Mouse (Mus musculus): ENCODE data around the gene Pde3b. TPM values are rescaled to one million over a fixed set of nuclear protein-coding genes. Genes with fewer than 3 reads are reported as not detected.
"Not testable (repeated sequence)": the region's sequence is repeated elsewhere in the genome, so short reads cannot be mapped to it uniquely, and the experiment has no call there.

Pde3b gene
- 10 to 100 TPM; 11.1 to 11.6 TPM for total RNA-seq (2021)

DNA sequence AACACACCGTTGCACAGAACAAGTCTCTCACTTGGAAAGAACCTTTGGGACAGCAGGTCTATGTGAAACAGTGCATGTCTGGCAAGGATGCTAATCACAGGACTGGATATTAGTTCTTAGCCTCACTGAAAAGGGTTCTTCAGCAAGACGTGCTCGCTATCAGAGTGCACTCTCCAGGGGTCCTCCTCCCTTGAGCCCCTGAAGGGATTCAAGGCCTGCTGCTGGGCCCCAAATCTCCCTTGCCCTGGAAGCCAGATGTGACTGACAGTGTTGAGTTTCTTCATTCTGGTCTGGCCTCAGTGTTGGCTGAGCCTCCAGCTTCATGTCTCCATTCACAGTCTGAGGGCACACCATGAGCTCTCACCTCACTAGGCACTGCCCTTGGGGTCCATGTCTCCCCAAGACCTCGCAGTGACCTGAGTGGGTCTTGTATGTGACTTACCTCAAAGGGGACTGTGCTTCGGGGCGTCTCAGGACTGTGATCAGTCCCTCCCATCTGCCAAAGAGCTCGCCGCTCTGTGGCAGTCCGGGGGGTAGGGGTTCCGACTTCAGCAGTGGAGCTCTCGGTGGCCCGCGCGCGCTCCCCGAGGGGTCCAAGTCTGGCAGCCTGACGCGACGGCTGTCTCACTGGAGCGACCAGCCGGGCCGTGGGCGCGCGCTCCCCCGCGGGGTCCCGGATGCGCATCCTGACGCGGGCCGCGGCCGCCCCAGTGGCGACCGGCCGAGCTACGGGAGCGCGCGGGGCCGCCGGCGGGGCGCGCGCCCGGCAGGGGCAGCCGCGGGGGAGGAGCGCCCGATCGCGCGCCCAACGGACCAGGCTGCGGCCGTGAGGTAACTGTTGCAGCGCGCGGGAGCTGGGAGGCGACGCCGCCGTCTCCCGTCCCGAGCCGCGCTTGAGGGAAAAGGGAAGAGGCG is at the start of gene Pde3b:
Pde3b (plus strand) TSS at position 861 of the 915 bp plus-strand sequence.
- intact Hi-C loops (cut with DNase I): loop anchor here (5.0 to 10.0 kb wide), 3 partner anchors 78 to 137 kb away; partner anchors contain the start of gene Psma1

DNA sequence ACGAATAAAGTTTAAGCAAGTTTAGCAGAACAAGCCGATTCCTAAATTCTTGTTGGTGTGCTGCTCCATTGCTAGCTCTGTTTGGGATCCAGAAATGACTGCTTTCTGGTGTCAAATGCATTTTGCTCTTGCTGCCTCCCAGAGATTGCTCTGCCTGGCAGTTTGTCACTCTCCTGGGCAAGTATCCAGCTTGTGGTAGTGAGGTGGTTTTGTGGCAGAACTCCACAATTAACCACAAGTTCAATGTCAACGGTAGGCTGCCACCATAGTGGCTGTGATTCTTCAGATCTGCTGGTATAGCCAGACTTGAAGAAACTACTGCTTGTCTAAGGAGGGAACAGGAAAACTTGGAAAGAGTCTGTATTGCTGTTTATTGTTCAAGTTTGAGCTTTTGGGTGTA is 13.0 kb upstream of the Pde3b start:
- DNase-seq (ENCODE audit: extremely low spot score in 1 of 2, low spot score in 2 of 2): no peak
- intact Hi-C loops (cut with DNase I): no loop called here

More for the DNA sequence above, at the start of gene Pde3b:
- DNase-seq (ENCODE audit: extremely low spot score in 1 of 2, low spot score in 2 of 2): peak; percentile 34 to 89

DNA sequence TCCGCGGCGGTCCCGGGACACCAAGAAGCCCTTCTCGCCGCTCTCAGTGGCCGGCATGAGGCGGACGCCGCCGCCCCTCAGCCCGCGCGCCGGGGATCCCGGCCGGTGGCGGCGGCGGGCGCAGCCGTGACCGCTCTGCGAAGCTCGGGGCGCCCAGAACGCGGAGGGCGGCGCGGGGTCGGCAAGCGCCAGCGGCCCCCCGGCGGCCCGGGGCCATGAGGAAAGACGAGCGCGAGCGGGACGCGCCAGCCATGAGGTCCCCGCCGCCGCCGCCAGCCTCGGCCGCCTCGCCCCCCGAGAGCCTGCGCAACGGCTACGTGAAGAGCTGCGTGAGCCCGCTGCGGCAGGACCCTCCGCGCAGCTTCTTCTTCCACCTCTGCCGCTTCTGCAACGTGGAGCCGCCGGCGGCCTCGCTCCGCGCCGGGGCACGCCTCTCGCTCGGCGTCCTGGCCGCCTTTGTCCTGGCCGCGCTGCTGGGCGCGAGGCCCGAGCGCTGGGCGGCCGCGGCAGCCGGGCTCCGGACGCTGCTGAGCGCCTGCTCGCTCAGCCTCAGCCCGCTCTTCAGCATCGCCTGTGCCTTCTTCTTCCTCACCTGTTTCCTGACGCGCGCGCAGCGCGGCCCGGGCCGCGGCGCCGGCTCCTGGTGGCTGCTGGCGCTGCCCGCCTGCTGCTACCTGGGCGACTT is 397 bp downstream of the Pde3b start:
- peak; percentile 27 to 61 for DNase-seq (ENCODE audit: extremely low spot score in 1 of 2, low spot score in 2 of 2)
- intact Hi-C loops (cut with DNase I): loop anchor here (5.0 to 10.0 kb wide), 3 partner anchors 77 to 138 kb away; partner anchors contain the start of gene Psma1

- intact Hi-C loops (cut with DNase I): loop anchor here (5.0 to 10.0 kb wide), 3 partner anchors 76 to 139 kb away; partner anchors contain the start of gene Psma1
Measured at GRCm38 (mm10) chr7:114416021-114416845, 1.2 kb downstream of the Pde3b start.

DNA sequence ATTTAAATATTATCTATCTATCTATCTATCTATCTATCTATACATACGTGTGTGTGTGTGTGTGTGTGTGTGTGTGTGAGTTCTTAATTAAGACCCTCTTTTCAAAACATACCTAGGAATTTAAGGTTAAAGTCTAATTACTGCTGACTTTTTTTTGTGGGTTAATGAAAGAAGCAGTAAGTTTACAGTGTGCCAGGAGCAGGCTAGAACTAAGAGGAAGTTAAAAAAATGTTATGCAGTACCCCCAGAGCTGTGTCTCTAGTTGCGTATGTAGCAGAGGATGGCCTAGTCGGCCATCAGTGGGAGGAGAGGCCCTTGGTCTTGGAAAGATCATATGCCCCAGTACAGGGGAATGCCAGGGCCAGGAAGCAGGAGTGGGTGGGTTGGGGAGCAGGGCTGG is 4.2 kb downstream of the Pde3b start:
- not testable (repeated sequence) for DNase-seq (ENCODE audit: extremely low spot score in 1 of 2, low spot score in 2 of 2)
- intact Hi-C loops (cut with DNase I): loop anchor here (5.0 to 10.0 kb wide), 3 partner anchors 73 to 142 kb away; partner anchors contain the start of gene Psma1

More at GRCm38 (mm10) chr7:114416021-114416845, 1.2 kb downstream of the Pde3b start:
- DNase-seq (ENCODE audit: extremely low spot score in 1 of 2, low spot score in 2 of 2): peak; percentile 10 to 59

DNA sequence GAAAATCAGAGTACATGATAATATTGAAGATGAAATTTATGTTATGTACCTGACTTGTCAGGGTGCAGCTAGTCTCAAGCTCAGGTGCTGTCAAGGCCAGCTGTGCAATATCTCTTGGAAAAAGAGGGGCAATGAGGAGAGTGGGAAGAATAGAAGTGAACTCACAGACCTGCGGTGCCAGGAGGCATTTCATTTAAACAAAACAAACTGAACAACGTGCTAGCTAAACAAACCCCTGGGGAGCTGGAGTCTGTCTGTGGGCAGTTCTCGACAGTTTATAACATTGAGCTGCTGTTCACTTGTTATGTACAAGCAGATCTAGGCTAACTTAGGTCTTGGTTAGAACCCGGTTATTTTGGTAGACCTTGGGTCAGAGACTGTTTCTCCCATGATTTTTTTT is 5.8 kb downstream of the Pde3b start:
- intact Hi-C loops (cut with DNase I): no loop called here
- DNase-seq (ENCODE audit: extremely low spot score in 1 of 2, low spot score in 2 of 2): no peak

GRCm38 (mm10) chr7:114422224-114422623 is 7.1 kb downstream of the Pde3b start:
- intact Hi-C loops (cut with DNase I): no loop called here
- DNase-seq (ENCODE audit: extremely low spot score in 1 of 2, low spot score in 2 of 2): no peak

DNA sequence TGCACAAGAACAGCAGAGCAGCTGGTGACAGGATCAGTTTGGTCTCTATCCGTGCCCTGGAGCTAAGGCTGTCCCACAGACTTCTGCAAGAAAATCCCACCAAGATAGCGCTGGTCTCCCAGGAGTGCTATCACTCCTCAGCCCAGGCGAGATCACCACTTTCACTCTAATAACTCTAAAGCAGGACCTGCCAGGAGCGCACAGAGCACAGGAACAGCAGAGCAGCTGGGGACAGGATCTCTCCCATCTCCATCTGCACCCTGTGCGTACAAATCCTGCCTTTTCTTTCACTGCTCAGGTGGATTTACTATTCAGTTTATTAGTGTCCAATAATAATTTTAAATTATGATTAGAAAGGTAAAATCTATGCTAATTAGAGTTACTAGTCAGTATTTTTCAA is 14.7 kb downstream of the Pde3b start:
- intact Hi-C loops (cut with DNase I): no loop called here
- DNase-seq (ENCODE audit: extremely low spot score in 1 of 2, low spot score in 2 of 2): no peak

DNA sequence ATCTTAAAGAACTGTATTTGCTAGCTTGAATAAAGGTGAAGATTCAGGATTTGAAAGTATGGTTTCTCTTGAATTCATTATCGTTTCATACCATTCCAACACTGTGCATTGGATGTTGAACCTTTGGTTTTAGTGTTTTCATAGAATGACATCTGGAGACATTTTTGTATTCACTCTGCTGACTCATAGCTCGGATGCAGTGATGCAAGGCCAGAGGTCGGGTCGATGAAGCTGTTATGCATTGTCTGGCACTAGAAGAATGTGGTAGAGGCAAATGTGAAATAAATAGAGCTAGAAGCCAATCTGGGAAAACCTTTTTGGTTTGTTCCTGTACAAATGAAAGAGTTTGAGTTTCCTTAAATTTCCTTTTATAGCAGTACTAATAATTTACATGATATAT is 16.9 kb downstream of the Pde3b start:
- intact Hi-C loops (cut with DNase I): no loop called here
- no peak for DNase-seq (ENCODE audit: extremely low spot score in 1 of 2, low spot score in 2 of 2)

GRCm38 (mm10) chr7:114439726-114440125 is 24.6 kb downstream of the Pde3b start:
- DNase-seq (ENCODE audit: extremely low spot score in 1 of 2, low spot score in 2 of 2): no peak
- intact Hi-C loops (cut with DNase I): no loop called here

GRCm38 (mm10) chr7:114440494-114440893 is 25.4 kb downstream of the Pde3b start:
- intact Hi-C loops (cut with DNase I): no loop called here

DNA sequence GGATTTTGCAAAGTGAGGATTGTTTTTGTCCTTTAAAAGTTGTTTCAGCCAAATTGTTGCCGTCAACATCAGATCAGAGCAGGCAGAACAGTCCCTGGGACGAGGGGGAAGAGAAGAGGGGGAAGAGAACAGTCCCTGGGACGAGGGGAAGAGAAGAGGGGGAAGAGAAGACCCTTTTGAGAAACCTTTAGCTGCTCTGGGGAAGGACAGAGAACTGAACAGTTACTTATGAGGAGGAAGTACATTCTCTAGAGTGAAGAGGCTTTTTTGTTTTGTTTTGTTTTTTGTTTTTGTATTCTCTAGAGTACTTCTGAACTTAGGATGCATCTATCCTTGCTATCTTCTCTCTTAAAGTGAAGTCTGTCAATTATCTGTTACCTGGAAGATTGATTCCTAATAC is 37.8 kb downstream of the Pde3b start:
- intact Hi-C loops (cut with DNase I): no loop called here

More at GRCm38 (mm10) chr7:114440494-114440893, 25.4 kb downstream of the Pde3b start:
- DNase-seq (ENCODE audit: extremely low spot score in 1 of 2, low spot score in 2 of 2): no peak

DNA sequence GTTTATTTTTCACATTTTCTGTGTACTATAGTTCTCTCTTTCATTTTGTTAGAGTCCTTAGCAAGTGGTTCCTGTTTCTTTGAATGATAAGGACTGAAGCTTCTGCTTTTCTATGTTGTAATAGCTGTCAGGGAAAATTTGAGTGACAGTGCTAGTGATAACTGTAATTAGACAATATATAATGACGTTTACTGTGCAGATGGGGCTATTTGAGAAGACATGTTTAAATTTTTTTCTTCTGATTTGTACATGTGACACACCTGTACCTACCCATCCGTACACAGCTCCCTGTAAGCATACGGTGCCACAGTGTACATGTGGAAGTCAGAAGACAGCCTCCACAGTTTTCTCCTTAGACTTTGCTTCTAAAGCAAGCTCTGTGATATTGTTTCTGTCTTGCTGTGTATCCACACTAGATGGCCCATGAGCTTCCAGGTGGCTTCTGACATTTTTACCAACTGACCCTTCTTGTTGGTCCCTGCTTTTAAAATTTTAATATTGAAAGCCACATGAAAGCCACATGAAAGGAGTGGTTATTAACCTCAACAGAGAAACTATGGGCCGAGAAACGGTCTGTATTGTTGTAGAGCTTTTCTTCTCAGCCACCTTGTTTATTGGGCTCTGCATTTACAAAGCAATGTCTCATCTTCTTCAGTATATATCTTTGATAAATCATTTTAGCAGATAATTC is 38.4 kb downstream of the Pde3b start:
- no peak for DNase-seq (ENCODE audit: extremely low spot score in 1 of 2, low spot score in 2 of 2)
- intact Hi-C loops (cut with DNase I): no loop called here

More for the DNA sequence above, 37.8 kb downstream of the Pde3b start:
- DNase-seq (ENCODE audit: extremely low spot score in 1 of 2, low spot score in 2 of 2): no peak

GRCm38 (mm10) chr7:114454858-114455257 is 39.8 kb downstream of the Pde3b start:
- no peak for DNase-seq (ENCODE audit: extremely low spot score in 1 of 2, low spot score in 2 of 2)

DNA sequence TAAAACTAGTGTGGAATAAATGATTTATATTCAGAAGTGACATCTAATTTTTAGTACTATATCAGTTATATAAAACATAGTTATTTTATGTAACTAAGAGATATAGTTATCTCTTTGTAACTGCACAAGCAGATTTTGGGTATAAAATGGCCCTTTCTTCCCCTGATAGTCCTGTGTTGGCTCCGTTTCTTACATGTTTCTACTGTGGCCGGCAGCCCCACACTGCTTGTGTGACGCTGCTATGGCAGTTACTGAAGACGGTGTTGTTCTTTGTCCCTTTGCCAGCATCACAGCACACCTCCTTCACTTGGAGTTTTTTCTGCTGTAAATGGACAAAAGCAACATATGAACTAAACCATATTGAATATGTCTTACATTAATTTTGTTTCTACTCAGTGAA is 41.8 kb downstream of the Pde3b start:
- DNase-seq (ENCODE audit: extremely low spot score in 1 of 2, low spot score in 2 of 2): no peak
- intact Hi-C loops (cut with DNase I): no loop called here

More at GRCm38 (mm10) chr7:114454858-114455257, 39.8 kb downstream of the Pde3b start:
- intact Hi-C loops (cut with DNase I): no loop called here

DNA sequence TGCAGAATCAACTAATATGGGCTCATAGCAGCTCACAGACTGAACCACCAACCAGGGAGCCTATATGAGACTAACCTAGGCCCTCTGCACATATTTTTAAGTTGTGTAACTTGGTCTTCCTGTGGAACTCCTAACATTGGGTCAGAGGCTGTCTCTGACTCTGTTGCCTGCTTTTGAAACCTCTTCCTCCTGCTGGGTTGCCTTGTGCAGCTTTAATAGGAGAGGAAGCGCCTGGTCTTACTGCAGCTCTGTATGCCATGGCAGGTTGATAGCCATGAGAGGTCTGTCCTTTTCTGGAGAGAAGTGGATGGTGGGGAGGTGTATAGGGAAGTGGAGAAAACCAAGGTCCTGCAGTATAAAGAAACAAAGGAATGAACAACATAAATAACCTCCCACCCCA is 44.8 kb downstream of the Pde3b start:
- no peak for DNase-seq (ENCODE audit: extremely low spot score in 1 of 2, low spot score in 2 of 2)
- intact Hi-C loops (cut with DNase I): no loop called here

GRCm38 (mm10) chr7:114461727-114462126 is 46.6 kb downstream of the Pde3b start:
- intact Hi-C loops (cut with DNase I): no loop called here
- DNase-seq (ENCODE audit: extremely low spot score in 1 of 2, low spot score in 2 of 2): no peak

GRCm38 (mm10) chr7:114466358-114466757 is 51.3 kb downstream of the Pde3b start:
- intact Hi-C loops (cut with DNase I): no loop called here
- no peak for DNase-seq (ENCODE audit: extremely low spot score in 1 of 2, low spot score in 2 of 2)

Measured in left cerebral cortex, postnatal 10 days (tissue).